Mouse (Mus musculus) liver (tissue): ENCODE data around the gene Dync1i1.

Source experiments
- DNase-seq: peaks from one replicate; pipeline ENCODE4 v3.0.0-alpha.2; 2020; ENCODE audit warnings: mixed read lengths

The Dync1i1 gene

DNA sequence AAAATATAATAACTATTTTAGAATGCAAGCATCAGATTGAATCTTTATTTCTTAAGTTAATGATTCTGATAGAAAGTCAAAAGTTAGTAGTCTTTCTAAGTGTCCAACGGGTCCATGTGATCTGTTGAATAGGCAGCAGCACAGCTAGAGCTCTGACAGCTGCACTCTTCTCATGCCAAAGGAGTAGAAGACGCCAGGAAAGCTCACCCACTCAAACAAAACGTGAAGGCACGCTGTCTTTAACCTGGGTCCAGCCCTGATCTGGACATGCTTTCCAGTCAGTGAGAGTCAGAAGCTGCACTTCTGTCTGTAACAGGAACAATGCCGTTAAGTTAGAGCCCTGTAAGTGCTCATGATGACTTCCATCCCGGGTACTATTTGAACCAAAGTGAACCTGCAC lies 56.3 kb downstream of the Dync1i1 start:
- no peak for DNase-seq

DNA sequence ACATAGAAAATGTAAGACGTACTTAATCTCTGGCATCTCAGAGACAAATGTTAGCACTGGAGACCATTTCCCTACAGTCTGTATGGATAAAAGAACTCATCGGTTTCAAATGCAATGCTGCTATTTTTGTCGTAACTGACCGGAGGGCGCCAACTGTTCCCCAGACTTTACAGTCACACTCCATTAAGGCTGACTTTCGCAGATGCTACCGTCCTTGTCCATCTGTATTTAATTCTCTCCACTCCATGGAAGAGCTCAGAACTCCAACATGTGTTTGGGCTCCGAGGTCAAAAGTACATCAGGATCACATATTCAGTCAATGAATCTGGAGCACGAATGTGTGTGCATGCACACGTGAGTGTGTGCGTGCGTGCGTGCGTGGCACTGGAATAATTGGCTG lies 58.4 kb downstream of the Dync1i1 start:
- no peak for DNase-seq

DNA sequence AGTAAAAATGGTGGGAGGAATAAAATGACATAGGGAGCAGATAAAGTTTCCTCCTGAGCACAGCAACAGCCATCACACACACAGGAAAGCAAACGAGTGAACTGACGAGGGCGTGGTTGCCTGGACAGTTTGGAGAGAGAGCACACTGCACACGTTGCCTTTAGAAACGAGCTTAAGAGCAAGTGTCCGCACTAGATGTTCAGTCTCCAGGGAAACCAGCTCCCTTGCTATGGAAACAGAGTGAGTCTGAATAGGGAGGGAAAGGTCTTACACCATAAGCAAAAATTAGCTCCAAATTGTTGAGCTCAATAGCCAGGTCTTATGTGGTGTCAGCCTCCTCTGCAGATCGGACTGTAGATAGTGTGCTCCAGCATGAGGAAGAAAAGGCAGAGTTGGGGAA lies 65.2 kb downstream of the Dync1i1 start:
- no peak for DNase-seq

DNA sequence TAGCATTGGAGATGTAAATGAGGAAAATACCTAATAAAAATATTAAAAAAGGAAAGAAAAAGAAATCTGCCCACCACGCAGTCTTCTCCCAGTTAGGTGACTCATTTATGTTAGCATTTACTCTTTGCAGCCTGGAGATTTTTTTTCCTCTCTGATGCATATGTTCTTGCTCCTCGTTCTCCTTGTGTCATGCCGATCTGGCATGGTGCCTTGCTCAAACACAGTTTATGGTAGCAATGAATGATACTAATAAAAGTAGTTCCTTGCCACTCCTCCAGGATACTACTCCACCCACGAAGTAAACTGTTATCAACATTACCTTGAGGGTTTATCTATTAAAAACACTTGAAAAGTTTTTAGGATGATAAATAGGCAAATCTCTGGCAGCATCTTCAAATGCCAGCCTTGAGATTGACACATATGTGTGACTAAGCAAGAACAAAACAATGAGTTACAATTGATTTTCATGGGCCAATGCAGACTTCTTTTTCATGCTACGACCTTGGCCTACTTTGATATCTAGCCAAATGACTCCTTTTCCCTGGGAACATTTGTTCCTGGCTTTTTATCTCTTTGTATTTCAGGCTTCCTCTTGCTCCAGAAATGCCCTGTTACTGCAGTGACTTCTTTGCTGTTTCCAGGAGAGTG lies 68.8 kb downstream of the Dync1i1 start:
- DNase-seq = no peak

DNA sequence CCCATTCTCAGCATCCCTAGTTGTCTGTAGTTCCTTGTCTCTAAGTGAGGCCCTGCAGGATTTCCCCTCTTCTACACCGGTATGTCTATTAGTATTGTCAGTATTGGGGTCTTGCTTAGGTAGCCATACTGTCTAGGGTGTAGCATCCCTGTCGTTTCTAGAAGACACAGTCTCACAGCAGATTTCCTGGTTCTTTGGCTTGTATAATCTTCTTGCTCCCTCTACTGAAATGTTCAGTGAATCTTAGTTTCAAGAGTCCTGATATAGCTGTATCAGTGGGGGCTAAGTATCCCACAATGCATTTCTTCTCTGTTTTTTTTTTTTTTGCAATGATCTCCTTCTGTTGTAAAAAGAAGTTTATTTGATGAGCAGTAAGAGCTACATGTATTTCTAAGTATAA lies 69.9 kb downstream of the Dync1i1 start:
- no peak for DNase-seq

DNA sequence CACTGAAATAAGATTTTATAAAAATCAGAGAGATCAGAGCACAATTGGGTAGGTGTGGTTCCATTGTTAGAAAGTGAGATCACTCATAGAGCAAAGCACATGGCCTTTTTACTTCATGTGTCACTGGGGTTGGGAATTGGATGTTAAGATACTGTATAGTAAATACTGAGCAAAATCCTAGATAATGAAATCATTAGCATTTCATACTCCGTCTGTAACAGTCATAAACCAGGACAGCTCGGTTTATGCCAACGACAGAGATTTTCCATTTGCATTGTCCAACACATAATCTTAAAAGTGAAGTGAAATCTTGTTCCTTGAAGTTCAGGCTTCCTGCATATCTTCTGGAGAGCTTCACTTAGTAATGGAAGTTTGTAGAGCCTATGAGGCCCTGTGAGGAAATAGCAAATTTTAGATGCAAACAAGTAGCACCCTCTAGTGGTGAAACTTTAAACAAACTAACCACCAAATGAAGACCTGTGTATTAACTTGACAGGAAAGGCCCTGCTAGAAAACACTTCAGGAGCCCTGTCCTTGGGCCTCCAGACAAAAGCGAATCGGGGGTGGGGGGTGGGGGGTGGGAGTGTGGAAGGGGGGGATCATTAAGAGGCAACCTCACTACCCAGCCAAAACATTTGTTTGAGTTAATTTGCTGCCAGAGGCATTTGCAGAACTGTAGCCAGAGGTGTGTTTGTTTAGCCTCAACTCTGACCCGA lies 76.8 kb downstream of the Dync1i1 start:
- DNase-seq = no peak

DNA sequence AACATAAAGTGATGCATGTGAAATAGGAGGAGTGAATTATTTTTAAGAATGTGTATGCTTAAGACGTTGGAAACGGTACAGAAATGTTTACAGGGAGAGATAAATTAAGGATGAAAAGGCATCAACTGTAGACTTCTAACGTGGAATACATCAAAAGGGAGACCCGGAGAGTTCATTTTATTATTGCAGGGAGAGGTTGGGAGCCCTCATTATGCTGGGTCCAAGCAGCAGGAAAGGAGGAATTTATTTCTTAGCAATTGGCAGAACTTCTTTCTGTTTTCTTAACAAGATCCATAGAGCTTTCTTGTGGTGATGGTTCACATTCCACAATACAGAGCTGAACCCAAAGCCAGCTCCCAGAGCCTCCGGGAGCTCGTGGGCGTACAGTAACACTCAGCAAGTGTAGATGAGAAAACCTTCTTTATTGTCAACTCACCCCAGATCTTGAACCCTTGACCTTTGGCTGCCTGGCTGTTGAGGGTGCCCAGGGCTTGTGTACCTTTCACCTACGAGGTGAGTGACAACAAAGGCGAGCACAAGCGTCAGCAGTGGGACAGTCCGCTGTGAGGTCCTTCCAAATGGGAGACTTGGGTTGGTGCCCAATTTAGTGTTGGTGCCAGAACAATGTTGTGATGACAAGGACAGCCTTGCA lies 77.5 kb downstream of the Dync1i1 start:
- DNase-seq = no peak

DNA sequence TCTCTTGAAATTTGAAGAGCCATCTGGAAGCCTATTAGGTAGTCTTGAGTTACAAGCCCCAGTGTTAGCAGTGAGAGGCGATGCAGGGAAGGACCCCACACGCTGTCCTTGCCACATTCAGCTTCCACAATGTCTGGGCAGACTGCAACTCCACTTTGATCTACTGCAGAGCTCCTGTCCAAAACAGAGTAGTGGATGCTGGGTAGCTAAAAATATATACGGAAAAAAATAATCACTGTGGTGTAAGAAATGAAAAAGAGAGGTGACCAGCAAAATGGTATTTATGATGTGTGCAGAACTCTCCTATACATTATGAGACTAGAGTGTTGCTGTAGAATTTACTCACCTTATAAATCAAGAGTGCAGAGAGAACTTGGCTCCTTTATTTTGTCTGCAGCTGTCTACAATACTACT lies 82.6 kb downstream of the Dync1i1 start:
- no peak for DNase-seq

DNA sequence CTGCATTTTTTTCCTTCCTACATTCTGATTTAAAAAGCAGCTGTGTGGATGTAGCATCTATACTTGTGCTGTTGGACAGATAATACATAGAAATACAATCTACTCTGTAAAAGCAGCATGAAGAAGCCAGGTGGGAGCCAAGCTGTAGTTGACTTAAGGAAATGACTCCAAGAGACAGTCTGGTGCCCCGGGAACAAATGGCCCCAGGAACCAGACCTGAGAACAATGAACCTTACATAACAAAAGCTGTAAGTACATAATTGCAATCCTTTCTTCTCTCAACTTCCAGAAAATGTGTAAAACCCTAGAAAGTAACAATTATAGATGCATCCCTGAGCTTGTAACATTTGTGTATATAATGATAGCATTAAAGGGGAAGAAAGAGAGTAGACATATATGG lies 86.6 kb downstream of the Dync1i1 start:
- no peak for DNase-seq

DNA sequence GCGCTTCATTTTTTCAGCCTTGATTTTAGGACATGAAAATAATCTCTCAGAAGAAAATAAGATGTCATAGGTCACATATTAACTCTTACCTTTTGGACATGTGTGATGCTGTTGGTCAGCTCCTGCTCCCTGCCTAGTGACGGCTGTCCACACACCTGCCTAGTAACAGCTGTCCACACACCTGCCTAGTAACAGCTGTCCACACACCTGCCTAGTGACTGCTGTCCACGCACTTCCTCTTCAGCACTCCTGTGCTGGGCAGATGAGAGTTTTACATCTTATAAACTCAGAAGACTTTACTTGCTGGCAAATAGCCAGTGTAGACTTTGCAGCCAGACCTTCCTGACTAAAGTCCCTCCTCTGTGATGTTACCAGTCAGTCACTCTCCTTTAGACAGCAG lies 94.2 kb downstream of the Dync1i1 start:
- no peak for DNase-seq

DNA sequence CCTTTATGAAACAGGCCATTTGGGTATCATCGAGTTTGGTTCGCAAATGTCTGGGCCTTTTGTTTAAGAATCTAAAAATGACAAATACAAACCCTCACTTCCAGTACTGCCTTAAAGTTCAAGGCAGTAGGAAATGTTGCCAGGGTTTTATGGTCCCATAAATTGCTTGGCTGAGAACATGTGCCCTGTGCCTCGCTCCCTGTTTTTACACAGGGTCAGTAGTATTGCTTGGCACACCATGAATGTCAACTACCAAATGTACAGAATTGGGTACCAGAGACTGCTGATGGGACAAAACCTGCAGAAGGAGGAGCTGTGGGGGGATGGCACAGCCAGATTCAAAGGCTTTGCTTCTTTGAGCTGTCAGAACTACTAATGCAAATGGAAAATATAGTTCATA lies 100.0 kb downstream of the Dync1i1 start:
- no peak for DNase-seq

DNA sequence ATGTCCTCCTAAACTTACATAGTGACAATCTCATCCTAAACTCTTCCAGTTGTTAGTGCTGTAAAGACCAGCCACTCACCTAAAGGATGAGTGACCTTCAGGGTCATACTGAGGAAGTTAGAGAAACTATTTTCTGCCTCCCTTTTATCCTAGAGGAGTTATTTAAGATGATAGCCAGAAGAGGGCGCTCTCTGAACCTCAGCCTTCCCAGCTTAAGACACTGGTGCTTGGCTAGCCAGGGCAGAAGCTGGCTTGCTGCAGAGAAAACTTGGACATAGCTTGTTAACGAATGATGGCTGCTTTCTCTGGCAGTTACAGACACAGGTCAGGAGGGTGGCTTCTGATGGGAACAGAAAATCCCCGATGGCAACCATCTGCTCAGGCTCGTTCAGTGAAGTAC lies 101.6 kb downstream of the Dync1i1 start:
- DNase-seq = no peak

DNA sequence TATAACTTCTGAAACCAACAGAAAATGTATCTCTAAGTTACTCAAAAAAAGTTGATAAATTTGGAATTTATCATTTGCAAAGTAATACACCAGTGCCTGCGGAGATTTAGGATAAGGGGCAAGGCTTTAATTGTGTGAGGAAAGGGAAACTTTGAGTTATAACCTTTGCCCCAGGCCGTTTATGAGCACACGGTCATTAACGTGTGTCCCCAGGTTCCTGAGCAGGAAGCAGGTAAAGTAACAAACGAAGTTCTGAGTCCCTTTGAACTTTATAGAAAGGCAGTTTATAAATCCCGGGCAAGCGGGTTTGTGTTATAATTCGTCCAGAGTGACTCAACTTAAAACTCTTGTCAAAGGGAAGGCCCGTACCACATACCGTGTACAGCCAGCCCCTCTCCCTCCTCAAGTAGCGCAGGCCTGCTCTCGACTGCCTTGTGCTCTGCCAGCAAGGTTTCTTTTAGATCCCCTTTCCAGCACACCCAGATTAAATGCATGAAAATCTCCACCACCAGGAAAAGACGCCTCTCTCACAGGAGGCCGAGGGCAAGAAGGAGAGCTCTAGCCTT lies 103.1 kb downstream of the Dync1i1 start:
- no peak for DNase-seq

DNA sequence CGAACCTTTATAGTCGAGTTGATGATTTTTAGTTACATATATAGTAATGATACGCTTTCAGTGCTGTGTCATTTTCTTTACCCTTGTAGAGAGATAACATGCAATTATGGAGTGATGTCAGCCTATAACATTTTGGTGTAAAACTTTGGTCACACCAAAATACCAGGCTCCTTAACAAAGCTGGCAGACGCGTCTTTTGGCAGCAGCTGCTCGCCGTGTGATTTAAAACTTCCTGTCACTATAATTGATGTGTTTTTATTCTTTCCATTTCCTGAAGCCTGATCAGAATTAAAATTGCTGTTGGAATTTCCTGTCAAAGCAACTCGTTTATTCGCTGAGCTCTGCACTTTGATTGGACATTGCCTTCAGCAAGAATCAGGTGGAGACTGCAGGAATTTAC lies 103.7 kb downstream of the Dync1i1 start:
- DNase-seq = no peak

DNA sequence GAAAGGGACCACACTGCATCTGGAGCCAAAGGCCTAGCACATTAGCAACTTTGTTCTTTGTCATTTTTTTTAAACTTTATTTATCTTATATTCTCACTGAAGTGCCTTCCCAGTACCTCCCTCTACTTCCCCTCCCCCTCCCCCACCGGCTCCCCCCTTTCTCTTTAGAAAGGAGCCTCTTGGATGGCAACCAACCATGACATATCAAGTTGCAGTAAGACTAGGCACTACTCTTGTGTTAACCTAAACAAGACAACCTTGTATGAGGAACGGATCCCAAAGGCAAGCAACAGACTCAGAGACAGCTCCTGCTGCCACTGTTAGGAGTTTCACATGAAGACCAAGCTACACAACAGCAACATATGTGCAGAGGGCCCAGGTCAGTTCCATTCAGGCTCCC lies 105.3 kb downstream of the Dync1i1 start:
- no peak for DNase-seq

DNA sequence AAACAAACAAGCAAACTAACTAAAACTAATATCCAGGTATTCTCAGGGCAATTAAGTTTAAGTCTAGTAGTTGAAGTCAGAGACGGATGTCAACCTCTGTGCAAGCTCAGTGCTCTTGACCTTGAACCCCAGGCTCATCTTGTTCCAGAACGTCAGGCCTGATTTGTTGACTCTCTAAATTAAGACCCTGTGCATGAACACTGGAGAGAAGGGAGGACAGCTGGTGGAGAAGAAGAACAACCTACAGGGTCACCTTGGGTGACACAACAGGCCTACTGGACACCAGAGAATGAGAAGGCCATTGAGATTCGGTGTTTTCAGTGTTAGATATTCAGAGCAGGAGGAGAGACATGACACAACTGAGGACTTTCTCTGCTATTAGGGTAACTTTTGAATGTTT lies 105.8 kb downstream of the Dync1i1 start:
- no peak for DNase-seq

DNA sequence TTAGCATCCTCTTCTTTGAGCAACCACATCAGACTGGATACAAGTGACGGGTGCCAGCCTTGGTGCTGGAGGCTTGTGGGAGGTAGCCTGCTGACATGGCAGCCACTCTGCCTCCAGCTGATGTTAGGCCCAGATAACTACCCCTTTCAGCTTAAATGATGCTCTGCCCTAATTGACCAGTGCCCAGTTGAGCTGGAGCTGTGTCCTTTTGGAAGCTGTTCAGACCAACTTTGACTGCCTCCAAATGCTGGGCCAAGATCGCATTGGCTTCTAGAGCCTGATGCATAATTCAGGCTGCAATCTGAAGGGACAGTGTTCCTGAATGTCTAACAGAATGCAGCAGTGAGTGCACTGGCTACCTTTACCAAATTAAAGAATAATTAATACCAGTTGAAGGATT lies 107.4 kb downstream of the Dync1i1 start:
- DNase-seq = no peak

DNA sequence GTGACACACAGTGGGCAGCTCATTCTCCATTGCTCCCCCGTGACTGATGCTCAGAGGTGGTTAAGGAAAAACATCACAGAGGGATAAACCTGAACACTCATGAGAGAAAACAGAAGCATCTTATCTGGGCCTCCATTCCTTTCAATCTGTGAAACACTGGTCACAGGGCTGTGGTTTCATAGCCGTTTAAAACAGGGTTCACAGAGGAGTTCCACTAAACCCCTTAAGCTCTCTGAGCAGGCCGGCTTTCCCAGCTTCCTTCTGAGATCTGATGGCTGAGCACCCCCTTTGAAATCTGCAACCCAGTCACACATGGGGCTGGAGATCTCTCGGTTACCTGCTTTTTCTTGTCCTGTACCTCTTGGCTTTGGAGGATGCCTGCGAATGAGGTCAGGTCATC lies 117.0 kb downstream of the Dync1i1 start:
- DNase-seq = no peak

DNA sequence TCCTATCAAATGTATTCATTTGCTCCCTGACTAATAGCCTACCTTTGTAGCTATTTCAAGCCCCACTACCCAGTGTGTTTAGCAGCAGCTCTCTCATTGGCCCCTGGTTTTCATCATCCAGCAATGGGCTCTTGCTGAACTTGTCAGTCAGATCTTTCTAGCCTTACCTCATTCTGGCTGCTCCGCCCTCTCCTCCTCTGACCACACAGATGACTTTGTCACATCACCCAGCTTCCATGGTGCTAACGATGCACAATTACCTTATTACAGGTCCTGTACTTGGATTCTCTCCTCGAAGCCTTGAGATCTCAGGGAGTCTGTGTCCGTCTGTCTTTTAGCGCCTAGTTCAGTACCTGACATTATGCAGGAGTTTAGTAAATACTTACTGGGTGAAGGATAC lies 120.7 kb downstream of the Dync1i1 start:
- DNase-seq = no peak

DNA sequence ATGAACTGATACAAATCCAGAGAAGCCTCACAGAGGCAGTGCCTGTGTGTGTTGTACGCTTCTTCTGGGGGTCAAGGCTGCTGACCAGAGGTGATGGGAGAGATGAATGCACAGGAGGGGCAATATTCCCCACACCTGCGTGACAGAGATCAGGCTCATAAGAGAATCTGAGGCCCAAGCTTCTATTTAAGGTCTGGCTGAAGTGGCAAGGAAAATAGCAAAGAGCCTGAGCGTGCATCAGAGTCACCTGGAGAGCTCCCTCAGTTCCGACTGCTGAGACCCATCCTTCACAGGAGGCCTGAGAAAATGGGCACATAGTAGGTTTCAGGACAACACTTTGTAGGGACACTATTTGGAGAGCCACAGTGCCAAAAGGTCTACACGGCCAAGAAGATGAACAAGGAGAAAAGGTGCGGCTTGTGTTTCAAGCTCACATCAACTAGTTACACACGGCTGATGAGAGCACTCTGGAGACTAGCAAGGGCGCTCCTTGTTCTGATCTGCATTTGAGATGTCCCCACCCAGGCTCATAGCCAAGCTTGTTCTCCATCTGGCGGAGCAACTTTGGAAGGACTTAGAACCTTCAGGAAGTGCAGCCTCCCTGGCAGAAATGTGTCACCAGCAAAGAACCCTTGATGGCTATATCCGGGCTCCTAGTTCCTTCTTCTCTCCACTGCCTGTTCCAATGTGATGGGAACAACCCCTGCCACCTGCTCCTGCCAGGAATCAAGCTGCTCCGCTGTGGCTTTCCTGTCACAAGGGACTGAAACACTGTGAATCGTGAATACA lies 128.8 kb downstream of the Dync1i1 start:
- no peak for DNase-seq

DNA sequence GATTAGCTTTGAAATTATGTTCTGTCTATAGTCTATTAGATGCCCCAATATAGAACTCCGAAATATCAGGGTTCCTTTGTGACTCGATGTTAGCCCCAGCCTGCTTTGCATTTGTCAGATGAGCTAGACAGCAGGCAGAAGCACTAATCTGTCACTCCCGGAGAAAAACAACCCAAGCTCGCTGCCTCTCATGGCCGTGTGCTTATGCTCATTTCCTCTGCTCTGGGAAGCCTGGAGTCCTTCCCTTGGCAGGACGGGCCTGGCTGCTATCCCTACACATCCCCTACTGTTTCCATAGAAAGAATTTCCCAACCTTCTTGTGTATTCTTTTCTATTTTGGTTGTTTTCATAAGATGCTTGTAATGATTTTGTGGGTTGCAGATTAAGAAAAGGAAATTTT lies 130.1 kb downstream of the Dync1i1 start:
- no peak for DNase-seq

DNA sequence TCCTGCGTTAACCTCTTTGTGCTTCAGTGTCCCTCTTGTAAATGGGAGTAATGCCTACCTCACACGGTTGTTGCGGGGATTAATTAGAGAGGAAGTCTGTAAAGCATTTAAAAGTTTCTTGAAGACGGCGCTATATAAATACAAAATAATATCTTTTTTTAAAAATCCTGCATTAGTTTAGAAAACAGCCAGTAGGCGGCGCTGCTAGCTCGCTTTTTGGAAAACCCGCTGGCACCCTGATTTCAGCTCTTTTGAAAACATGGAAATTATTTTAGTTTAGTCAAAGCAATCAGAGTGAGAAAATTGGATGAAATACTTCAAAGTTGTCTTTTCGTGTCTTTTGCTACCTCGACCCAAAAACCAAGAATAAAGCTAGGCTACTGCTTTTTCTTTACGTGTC lies 132.9 kb downstream of the Dync1i1 start:
- DNase-seq = peak; percentile 46

DNA sequence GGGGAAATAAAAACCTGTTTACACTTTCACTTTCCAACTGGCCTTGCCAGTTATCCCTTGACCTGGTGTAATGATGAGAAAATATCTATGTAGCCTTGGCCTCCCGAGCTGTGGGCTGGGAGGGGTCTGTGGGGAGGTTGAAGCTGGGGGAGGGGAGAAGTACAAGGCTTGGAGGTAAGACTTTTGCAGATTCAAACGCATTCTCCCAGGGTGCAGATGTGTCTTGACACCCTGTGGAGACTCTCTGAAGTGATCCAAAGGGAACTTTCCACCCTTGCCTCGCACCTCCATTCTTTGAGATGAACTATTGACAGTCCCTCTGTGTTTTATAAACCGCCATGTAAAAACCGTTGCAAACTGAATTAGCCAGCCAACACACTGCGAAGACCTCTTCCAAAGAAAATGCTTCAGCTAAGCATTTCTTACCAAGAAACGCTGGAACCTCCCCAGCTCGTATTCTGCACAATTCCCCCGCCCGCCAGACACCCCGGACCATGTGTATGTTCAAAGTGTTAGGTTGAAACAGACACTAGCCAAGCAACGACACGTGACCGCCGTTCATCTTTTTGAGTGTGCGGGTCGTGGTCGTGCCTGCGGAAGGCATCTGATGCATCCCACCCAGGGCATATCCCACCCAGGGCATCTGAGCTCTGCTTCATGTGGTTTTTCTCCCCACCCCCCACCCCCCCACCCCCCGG lies 133.6 kb downstream of the Dync1i1 start:
- DNase-seq = no peak
